Mouse (Mus musculus): ENCODE measurements around the gene Flt3.

DNA sequence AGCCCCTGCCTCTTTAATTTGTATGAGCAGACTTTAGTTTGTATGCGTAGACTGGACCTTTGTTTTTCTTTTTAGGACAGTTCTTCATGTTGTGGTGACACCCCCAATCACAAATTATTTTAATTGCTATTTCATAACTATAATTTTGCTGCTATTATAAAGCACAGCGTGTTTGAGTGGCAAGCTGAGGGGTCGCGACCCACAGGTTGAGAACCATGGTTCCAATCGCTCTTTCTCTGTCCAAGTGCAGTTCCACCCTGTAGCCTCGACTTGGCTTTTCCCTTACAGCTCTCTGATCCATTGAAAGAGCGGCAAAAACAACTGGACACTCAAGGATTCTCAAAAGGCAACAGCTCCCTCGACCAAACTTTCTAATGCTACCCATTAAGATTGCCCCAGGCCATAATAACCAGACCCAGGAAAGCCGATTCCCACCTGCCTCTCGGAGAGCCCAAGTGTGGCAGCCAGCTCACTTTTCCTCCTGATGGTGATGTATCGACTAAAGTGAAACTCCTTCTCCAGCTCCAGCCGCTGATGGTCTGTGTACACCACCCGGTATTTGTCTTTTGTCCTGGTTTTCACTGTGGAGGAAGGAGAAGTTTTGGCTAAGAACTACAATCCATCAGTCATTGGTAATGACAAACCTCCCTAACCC lies 97.4 kb downstream of the Flt3 start:
- TF ChIP-seq POLR2A (IDR thresholded peaks at IDR 0.05; ENCODE audit: insufficient read depth, low read depth, low read length) (no peak), CTCF (IDR thresholded peaks at IDR 0.05) (no peak), EP300 (IDR thresholded peaks at IDR 0.05; ENCODE audit: insufficient read depth, low read depth, low read length) (no peak)

Measured in heart, adult 2 months (tissue).